Mouse (Mus musculus) MN1 (cell line): ENCODE results near the gene Mdh1.

Experiments
- DNase-seq: peaks from one replicate; pipeline ENCODE4 v3.0.0-alpha.2; 2016; ENCODE audit warnings: low spot score

Gene Mdh1

GRCm38 (mm10) chr11:21571700-21572381 lies at the start of gene Mdh1, which contains the start of gene Wdpcp:
TSS of gene Mdh1 (minus strand) at chr11:21572367.
TSS of gene Wdpcp (plus strand) at chr11:21572235.
- DNase-seq = peak; percentile 99

- DNase-seq = peak; percentile 15
These were observed 43.7 kb upstream of the Mdh1 start for GRCm38 (mm10) chr11:21615915-21616314.

GRCm38 (mm10) chr11:21602497-21602896 lies 30.3 kb upstream of the Mdh1 start:
- DNase-seq = no peak

- no peak for DNase-seq
These were observed 11.1 kb upstream of the Mdh1 start for GRCm38 (mm10) chr11:21583286-21583685.

GRCm38 (mm10) chr11:21581472-21581871 lies 9.3 kb upstream of the Mdh1 start:
- DNase-seq = peak; percentile 35

- DNase-seq = peak; percentile 73
These were observed 1.2 kb downstream of the Mdh1 start for GRCm38 (mm10) chr11:21570973-21571372.

GRCm38 (mm10) chr11:21570109-21570474 lies 2.1 kb downstream of the Mdh1 start:
- peak; percentile 35 for DNase-seq

GRCm38 (mm10) chr11:21569456-21570108 lies 2.6 kb downstream of the Mdh1 start:
- DNase-seq = peak; percentile 80

GRCm38 (mm10) chr11:21569002-21569401 lies 3.2 kb downstream of the Mdh1 start:
- no peak for DNase-seq

GRCm38 (mm10) chr11:21567733-21568132 lies 4.4 kb downstream of the Mdh1 start:
- DNase-seq = no peak

- DNase-seq = no peak
These were observed 5.2 kb downstream of the Mdh1 start for GRCm38 (mm10) chr11:21566934-21567333.

GRCm38 (mm10) chr11:21564681-21565405 lies 7.3 kb downstream of the Mdh1 start:
- DNase-seq = no peak

GRCm38 (mm10) chr11:21563617-21564325 lies 8.4 kb downstream of the Mdh1 start:
- DNase-seq = peak; percentile 50

GRCm38 (mm10) chr11:21561347-21561746 lies 10.8 kb downstream of the Mdh1 start:
- DNase-seq = no peak

GRCm38 (mm10) chr11:21559727-21560126 lies 12.4 kb downstream of the Mdh1 start:
- DNase-seq = no peak

- no peak for DNase-seq
These were observed 20.1 kb downstream of the Mdh1 start for GRCm38 (mm10) chr11:21552049-21552448.

GRCm38 (mm10) chr11:21550222-21551173 lies 21.7 kb downstream of the Mdh1 start:
- DNase-seq = peak; percentile 39

GRCm38 (mm10) chr11:21549754-21550153 lies 22.4 kb downstream of the Mdh1 start:
- DNase-seq = no peak

- no peak for DNase-seq
These were observed 23.1 kb downstream of the Mdh1 start for GRCm38 (mm10) chr11:21549052-21549451.

- no peak for DNase-seq
These were observed 24.6 kb downstream of the Mdh1 start for GRCm38 (mm10) chr11:21547518-21547917.

- DNase-seq = no peak
These were observed 25.5 kb downstream of the Mdh1 start for GRCm38 (mm10) chr11:21546671-21547070.
